Mouse (Mus musculus): ENCODE results near the gene Pak7.

DNA sequence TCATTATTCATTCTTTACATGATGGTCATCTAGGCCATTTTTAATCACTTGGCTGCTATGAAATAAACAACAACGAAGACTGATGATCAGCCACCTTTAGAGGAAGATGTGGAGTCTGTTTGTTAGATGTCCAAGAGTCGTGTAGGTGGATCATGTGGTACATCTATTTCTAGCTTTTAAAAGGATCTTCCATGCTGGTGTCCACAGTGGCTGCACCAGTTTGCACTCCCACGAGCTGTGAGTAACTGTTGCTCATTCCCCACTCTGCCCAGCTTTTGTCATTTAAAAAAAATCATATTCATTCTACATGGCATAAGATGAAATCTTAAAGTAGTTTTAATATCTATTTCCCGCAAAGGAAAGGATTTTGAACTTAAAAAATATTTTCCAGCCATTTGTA is 183.7 kb downstream of the Pak7 start:
- TF ChIP-seq POLR2A (IDR thresholded peaks at IDR 0.05; ENCODE audit: low read depth, low read length) (no peak), CTCF (IDR thresholded peaks at IDR 0.05; ENCODE audit: borderline replicate concordance, insufficient read depth, low read length) (no peak)
